Mouse (Mus musculus) ovary, adult 18-20 months (tissue): ENCODE results near the gene Gm9573.

Source experiments
- DNase-seq: peaks from one replicate; pipeline ENCODE4 v3.0.0; 2022; ENCODE audit warnings: low spot score, mixed read lengths

Gene Gm9573

DNA sequence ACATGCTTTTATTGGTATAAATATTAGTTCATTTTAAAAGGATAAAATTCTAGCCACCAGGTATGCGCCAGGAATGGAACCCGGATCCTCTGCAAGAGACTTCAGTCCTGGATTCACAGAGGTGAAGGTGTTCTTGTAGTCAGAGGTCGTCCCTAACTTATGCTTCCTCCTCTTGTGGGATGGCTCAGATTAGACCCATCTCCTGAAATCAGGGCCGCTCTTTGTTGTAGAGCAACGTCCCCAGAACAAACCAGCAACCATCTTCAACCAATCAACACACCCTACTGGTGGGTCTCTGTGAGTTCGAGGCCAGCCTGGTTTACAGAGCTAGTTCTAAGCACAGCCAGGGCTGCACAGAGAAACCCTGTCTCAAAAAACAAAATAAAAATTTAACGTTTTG is 32.0 kb downstream of the Gm9573 start:
- no peak for DNase-seq

DNA sequence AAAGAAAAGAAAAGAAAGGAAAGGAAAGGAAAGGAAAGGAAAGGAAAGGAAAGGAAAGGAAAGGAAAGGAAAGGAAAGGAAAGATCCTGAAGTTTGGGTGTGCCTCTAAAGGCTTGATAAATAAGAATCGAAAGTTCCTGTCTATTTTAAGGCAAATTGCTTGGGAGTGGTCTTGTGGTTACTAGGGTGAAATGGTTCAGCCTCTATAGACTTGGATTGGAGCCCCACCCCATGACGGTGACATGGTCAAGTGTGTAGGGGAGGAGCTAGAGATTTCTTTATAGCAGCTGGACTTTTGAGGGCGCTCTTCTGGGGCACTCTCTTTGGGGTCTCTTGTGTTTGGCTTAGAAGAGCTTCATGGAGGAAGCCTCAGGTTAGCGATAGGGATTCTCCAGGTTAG is 32.7 kb downstream of the Gm9573 start:
- DNase-seq: no peak

DNA sequence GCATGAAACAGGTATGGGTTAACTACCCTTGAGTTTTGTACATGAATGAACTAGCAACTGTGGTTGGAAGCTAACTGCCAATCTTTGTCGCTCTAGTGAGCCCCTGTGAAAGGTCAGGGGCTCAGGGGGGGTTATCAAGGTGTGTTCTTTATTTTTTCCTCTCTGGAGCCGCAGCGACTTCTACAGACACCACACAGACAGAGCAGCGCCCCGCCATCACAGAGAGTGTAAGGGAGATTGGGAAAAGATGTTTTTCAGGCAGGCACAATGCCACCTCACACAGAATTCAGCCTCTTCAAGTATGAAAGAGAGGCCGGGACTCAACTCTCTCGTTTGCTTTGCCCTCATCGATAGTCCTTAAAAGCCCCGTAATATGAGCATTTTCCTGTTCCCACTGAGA is 34.3 kb downstream of the Gm9573 start:
- DNase-seq: no peak

DNA sequence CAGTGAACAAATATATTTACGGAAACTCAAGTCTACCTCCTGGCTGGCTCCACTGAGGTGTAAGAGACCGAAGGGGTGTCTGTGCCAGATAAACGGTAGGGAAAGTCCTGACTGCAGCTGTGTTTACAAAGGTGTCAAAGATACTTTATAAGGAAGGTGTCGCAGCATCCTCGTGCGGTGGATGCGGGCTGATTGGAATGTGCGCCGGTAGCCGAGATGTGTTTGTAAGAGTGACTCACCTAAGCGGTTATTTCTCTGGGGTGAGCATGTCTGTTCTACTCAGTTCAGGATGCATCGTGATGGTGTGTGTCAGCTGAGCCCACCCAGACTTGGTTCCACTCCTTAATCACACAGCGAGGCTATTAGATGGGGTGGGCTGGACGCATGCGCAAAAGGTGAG is 34.7 kb downstream of the Gm9573 start:
- no peak for DNase-seq

DNA sequence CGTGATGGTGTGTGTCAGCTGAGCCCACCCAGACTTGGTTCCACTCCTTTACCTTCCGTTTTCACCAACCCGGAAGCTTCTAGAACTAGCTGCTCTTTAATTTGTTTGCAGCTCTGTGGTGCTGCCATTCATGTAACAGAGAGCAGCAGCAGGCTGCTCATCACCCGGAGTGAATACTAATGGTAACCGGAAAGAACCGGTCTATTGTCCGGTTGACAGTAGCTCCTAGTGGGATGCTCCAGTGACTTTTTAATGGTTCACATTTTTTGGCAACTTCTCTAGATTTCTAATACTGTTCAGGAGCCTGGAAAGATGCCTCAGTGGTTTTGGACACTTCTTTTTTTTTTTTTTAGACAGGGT is 35.2 kb downstream of the Gm9573 start:
- no peak for DNase-seq

DNA sequence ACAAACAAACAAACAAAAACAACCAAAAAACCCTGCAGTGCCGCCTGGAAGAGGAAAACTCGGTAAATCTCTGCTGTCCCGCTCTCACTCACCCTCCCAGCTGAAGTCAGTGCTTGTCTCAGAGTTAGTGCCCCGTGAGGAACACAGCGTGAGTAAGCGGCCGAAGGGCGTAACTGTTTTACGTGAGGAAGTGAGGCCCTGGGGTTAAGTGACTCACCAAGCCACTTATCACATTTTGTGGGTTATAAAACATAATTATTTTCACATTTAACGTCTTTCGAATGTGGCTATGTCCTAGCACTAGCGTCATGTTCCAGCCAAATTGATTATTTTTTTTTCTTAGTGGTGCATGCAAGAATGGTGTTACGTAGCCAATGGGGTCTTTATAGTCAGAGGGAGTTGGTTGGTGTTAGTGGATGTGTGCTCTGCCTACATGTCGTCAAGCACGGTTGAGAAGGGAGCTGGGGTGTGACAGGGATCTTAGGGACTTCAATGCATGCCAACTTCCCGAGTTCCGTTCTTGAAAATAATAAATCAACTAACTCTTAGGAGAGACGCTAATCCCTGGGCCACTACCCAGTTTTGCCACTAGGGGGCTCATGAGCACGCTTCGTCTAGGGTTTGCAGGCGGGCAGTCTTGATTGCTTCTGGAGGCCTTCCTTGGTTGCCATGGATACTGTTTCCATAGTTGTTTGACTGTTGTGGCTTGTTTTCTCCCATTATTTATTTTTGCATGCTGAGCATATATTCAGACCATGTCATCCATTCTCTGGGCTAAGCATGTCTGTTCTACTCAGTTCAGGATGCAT is 35.8 kb downstream of the Gm9573 start:
- DNase-seq: peak; percentile 30

DNA sequence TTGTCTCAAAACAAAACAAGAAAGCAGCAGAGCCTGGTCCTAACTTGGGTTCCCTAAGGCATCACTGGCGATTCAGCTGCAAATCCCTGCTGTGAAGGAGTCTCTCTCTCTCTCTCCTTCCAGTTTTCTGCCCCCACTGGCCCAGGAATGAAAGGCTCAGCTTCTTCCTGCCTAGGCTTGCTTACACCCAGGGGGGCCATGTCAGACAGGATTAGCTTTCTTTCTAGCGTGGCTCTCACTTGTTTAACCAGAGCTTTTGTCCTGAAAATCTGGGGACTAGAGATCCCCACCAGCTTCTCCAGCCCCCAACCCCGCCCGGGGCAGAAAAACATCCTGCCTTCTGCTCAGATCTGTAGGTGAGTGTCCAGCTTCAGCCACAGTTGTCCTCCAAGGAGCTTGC is 38.0 kb downstream of the Gm9573 start:
- DNase-seq: no peak

DNA sequence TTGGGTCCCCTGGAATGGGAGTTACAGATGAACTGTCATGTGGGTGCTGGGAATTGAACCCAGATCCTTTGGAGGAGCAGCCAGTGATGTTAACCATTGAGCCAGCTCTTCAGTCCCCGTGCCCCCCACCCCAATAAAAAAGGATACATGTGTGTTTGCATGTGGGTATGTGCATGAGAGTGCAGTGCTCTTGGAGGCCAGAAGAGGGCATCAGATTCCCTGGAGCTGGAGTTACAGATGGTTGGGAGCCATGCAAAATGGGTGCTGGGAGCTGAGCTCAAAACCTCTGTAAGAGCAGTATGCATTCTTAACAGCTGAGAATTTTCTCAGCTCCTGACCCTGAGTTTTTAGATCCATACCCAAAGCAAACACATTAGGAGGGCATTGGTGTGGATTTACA is 39.1 kb downstream of the Gm9573 start:
- DNase-seq: no peak

DNA sequence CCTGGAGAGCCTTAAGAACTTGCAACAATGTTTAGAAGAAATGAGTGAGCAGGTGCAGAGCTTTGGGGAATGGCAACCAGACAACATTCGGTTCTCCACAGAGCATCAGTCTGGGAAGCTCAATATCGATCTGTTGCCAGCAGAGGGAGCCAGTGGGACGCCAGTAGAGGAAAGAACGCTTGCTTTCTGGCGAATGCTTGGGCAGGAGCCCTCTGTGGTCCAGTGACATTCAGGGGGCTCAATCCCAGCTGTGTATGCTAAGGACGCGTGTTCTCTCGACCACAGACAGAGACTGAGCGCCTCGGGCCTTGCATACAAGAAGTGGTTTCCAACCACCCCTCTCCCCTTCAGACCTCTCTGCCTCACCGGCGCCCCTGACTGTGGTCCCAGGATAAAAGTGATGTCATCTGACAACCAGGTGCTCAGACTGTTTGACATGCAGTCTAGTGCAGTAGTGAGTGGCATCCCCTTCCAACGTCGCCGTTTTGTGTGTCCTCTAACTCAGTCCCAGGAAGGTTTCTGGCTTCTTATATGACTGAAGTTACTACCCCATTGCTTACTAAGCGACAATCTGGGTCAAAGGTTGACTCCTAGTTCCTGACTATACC is 42.0 kb downstream of the Gm9573 start:
- peak; percentile 35 for DNase-seq

DNA sequence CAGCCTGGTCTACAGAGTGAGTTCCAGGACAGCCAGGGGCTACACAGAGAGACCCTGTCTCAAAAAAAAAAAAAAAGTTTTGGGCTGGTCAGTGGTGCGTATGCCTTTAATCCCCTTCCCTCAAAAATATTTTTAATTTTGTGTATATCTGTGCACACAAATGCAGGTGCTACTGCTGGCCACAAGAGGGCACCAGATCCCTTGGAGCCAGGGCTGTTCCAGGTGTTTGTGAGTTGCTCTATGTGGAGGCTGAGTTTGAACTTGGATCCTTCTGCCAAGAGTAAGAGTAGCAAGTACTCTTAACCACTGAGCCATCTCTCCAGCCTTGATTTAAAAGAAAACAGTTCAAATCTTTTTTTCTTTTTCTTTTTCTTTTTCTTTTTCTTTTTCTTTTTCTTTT is 43.5 kb downstream of the Gm9573 start:
- DNase-seq: no peak

DNA sequence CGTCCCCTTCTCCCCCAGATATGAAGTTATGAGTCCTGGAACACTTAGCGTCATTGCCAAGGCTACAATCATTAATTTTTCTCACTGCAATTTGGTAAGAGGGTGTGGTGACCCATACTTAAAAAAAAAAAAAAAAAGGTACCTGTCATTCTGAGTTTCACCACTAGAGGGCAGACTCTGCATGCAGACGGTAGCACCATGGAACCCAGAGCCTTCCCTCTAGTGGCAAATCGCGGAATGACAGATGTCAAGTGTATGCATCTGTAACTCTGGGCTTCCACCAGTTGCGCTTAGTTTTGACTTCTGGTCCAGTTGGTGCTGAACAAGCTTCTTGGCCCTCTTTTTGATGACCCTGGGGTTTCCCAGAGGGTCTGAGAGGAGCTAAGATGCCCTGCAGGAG is 48.2 kb downstream of the Gm9573 start:
- no peak for DNase-seq

DNA sequence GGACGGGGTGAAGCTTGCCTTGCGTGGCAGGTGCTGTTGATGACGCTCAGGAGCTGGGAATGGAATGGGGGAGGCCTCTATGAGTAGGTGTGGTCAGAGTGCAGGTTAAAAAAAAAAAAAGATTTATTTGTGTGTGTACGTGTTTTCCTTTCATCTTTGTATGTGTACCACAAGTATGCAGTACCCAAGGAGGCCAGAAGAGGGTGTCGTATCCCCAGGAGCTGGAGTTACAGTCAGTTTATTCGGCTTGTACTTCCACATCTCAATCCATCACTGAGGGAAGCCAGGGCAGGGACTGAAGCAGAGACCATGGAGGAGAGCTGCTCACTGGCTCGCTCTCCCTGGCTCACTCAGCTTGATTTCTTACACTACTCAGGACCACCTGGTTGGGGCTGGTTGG is 55.0 kb downstream of the Gm9573 start:
- no peak for DNase-seq

DNA sequence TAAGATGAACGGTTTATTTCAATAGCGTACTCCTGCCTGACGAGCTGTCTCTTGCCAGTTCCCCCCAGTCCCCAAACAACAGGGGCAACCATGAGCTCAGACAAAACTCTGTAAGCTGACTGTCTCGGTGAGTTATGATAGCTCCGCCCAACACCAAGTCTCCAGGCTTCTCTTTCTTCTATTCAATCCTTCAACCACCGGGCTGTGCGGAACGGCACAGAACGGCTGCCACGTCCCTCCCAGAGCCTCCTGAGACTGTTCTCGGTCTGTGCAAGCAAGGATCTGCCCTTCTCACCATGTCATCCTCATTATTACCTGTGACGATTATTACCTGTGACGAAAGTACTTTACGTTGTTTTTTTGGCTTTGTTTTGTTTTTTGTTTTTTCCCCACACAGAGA is 55.6 kb downstream of the Gm9573 start:
- no peak for DNase-seq

DNA sequence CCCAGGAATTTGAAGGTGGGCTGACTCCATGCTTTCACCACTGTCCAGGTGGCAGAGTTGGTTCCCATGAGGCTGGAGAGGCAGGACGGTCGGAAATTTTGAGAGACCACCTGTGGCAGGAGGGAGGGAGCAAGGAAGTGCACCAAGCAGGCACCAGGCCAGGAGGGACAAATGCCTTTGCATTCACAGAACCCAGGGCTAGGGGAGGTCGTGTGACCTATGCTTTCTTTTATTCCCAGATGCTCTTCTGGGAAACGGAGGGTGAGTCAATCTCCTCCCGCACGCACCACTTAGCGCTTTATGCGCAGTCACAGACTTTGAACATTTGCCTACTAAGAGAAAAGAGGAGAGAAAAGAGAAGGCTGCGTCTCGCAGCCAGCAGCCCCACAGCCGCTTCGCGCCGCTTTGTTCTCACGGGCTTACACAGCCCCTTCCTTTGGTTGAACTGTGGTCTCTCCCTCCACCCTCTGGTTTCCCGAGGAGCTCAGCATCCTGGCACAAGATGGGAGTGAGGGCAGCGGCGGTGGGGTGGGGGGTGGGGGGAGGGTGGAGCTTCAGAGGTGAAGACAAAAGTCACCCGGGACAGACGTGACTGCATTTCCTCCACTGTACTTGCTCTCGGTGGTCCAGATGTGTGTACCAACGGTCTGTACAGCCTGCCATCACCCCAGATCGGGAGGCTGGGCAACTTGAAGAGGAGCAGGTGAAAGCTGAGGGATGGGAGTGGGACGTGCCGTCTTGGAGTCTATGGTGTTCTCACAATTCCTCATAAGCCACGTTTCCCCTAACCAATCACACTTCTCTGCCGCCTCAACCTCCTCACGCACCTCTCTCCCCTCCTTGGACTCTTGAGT is 57.1 kb downstream of the Gm9573 start:
- no peak for DNase-seq
